Mouse (Mus musculus) G1E (cell line): ENCODE results near the gene Ankdd1b.

ENCODE experiments used
- CTCF ChIP-seq: IDR thresholded peaks from 2 replicates; pipeline ENCODE4 v1.5.1; 2012; ENCODE audit warnings: low read depth, low read length, inconsistent platforms, mixed read lengths
- GATA1 ChIP-seq: IDR thresholded peaks from 2 replicates; pipeline ENCODE4 v1.6.1; 2012; ENCODE audit warnings: borderline replicate concordance, low read length, inconsistent platforms, mixed read lengths
- GATA2 ChIP-seq: IDR thresholded peaks from 2 replicates; pipeline ENCODE4 v1.6.1; 2012; ENCODE audit warnings: low read depth, low read length, inconsistent platforms, borderline replicate concordance
- POLR2AphosphoS5 ChIP-seq: IDR thresholded peaks from 2 replicates; pipeline ENCODE4 v1.6.1; 2012; ENCODE audit warnings: low read depth, low read length, inconsistent platforms; ENCODE audit not compliant: insufficient replicate concordance
- TAL1 ChIP-seq: conservative IDR thresholded peaks from 2 replicates; pipeline ENCODE4 v1.6.1; 2012; ENCODE audit warnings: low read depth, low read length, inconsistent platforms, mixed read lengths

DNA sequence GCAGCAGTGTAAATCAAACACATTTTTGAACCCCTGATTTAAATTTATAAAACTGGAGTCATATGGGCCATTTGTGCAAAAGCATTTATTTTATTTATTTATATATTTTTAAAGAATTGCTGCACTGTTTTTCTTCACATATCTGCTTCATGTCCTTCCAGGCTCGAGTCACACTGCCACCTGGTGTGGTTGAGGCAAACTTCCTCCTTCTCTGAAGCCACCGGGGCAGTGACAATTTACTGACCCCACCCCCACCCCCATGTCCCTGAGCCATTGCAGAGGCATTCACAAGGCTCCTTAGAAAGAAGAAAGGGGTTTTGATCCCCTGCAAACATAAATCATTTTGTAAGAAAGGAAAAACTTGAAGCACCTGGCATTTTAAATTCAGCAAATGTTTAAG, 95.5 kb downstream of the Ankdd1b start:
- TF ChIP-seq CTCF (no peak), GATA1 (no peak), GATA2 (no peak), TAL1 (no peak), POLR2AphosphoS5 (no peak)
